Mouse (Mus musculus) kidney, adult 18-20 months (tissue): ENCODE data around the gene Ugt2b38.
"Not testable (repeated sequence)": the region's sequence is repeated elsewhere in the genome, so short reads cannot be mapped to it uniquely, and the experiment has no call there.

Source experiments
- DNase-seq: peaks from one replicate; pipeline ENCODE4 v3.0.0; 2021

Gene Ugt2b38

DNA sequence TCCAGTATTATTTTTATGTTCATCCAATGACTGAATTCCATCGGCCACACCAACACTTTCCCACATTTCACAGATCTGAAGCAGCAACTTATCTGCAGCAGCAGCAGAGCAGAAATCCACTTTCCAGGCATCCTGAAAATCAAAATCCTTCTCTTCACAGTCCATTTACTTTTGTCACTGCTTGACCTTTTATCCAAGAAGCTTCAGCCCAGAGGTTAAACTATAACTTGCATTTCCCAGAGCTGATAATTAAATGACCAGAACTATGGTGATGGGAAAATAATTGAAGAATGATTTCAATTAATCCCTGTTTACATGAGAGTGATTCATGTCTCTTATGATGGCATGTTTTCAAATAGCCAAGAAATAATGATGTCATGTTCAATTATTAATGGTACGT is at the start of gene Ugt2b38:
Ugt2b38 (minus strand) TSS at position 163 of the 400 bp plus-strand sequence.
- not testable (repeated sequence) for DNase-seq

- no peak for DNase-seq
Observed at GRCm38 (mm10) chr5:87458810-87459209, 34.8 kb upstream of the Ugt2b38 start.

DNA sequence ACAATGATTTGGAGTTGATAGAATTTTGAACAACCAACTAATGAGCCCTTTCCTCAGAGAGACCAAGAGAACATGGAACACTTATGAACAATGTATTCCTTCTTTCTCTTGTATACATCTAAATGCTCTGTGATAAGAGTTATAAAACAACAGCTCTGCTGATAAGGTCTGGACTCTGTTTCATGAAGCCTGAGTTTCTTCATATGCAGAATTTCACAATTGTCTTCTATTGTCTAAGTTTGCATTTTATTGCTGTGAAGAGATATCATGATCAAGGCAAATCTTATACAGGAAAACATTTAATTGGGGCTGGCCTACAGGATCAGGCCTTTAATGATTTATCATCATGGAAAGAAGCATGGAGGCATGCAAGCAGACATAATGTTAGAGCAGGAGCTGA is 33.7 kb upstream of the Ugt2b38 start:
- no peak for DNase-seq

DNA sequence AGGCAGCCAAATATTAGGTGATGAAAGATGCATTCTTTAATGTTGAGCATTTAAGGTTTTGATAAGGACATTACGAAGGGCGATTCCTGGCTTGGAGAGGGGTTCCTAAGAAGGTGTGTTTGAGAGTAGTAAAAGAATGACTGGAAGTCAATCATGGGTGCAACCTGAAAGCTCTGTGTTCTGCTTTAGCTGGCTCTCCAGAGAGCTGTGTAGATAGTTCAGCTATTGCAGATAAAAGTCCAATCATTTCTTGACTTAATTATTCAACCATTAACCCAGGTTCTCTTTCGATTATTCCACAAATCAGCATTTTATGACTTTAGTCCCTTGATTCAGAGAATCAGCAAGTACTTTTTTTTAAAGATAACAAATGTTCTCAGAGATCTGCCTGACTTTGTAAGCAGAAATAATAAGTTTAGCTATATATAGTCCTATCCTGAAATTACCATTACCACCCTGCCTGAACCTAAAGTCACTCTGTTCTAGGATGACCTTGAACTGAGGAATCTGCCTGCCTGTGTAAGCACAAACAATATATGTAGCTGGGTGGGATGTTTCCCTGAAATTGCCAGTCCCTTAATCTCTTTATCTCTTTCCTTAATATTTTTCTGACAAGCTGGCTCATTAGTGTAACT is 32.3 kb upstream of the Ugt2b38 start:
- DNase-seq = no peak

DNA sequence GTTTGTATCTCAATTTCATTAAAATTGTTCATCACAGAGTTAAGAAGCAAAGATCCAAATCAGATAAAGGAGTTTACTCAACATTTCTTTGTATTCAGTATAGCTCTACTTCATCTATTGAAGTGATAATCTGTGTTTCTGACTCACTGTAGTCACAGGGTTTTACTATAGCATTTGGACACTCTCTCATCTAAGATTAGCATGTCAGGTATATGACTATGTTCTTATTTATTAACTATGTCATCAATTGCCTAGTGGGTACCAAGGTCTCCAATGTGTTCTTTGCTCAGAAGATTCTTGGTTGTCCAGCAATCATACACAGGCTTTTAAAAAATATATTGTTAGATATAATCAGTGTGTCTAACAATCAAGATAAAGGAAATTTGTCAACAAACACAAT is 31.5 kb upstream of the Ugt2b38 start:
- no peak for DNase-seq

DNA sequence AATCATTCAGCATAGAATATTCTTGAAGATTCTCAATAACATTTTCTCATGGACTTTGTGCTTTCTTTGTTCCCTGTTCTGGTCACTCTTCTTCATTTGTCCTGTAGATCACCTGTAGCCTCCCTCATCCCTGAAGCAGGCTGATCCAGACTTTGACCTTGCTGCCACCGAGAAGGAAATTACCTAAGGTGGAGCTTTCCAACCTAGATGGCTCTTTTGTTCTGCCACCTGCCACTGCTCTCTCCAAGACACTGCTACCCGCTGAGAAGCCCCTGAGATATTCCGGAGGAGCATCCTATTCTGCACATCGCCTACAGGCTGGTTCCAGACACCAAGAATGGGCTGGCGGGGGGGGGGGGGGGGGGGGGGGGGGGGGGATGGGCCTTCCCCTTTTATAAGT is 28.5 kb upstream of the Ugt2b38 start:
- not testable (repeated sequence) for DNase-seq

GRCm38 (mm10) chr5:87436264-87436663 is 12.3 kb upstream of the Ugt2b38 start:
- DNase-seq = peak; percentile 41

DNA sequence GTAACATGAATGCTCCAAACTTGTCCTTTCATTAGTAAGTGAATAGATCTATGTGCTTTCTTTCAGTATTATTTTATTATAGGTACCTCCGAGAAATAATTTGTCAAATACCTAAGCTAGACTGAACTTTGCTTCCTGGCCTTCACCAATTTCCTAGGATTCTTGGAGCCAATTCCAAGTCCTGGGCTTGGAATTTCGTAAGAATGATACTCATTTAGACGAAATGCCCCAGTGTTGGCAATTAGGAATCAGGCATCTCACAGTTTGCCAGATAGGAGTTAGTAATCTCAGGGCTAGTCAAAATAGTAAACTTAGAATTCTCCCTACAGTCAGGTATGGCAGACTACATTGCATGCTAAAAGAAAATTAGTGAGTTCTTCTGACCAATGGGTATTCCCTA is 1.7 kb upstream of the Ugt2b38 start:
- no peak for DNase-seq

DNA sequence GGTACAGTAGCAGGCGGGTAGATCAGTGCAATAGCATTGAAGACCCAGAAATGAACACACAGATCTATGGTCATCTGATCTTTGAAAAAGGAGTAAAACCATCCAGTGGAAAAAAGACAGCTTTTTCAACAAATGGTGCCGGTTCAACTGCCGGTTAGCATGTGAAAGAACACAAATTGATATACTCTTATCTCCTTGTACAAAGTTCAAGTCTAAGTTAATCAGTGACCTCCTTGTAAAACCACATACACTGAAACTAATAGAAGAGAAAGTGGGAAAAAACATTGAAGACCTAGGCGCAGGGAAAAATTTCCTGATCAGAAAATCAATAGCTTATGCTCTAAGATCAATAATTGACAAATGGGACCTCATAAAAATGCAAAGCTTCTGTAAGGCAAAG is 27.0 kb downstream of the Ugt2b38 start:
- no peak for DNase-seq

GRCm38 (mm10) chr5:87390818-87391217 is 33.2 kb downstream of the Ugt2b38 start:
- no peak for DNase-seq

GRCm38 (mm10) chr5:87380234-87380633 is 43.8 kb downstream of the Ugt2b38 start:
- no peak for DNase-seq

- DNase-seq = no peak
Observed at GRCm38 (mm10) chr5:87379825-87380224, 44.2 kb downstream of the Ugt2b38 start.

DNA sequence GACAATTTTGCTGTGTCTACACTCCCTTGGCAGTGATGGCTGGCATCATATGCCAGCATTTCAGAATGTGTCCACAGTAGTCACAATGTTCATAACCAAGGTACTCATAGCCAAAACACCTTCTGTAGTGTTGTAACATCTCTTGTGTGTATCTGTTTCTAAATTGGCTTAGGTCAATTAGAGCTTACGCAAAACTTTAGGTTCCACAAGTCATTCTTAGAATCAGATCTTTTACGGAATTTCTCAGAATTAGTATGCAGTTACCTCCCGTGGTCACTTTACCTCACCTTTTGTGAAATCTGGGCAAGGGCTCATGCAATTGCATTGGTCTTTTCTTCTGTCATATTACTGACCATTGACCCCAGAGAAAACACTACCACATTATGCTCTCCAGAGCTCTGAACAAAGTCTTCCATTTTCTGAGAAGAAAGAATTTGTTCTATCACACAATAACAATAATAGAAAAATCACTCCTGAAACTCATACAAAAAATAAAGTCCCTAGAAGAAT is 48.1 kb downstream of the Ugt2b38 start:
- no peak for DNase-seq

DNA sequence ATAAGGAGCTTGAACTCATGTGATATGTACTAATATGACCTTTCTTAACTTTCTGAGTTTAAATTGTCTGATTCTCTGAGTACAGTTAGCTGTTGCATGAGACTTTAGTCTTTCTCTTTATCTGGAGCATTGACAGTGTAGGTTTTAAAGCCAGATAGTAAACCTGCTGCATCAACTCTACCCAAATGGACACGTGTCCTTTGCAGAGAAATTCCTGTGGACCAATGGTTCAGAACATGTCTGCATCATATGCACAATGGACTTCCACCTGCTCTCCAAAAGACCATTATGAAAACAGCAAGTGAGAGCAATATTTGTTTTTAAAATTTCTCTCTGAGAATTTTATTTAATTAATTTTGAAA is 50.5 kb downstream of the Ugt2b38 start:
- DNase-seq = no peak

DNA sequence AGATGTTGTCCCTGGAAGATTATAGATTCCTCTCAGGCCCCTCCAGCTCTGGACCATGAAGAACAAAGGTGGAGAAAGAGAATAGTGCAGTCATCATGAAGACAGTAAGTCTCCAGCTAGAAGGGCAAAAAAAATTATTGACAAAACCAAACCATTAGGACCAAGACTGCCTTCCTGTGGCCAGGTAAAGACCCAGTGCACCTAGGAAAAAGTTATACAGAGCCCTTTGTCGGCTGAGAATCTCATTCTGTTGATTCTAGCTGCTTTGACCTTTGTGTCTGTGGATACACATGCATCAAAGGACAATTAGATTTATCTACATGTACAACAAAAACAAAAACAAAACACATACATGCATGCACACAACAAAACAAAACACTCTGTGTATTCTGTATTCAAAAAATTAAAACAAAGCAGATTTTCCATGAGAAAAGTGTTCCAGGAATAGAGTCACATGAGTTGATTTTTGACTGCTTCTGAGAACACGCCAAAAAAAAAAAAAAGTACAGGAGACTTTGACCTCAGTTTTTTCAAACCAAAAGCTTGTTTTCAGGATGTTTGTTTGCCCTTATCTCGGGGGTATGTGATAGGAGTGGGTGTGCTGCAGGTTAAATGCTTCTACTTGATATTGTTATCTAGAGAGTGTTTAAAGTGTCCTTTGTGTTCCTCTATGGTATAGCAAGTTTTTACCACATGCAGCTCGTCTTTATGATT is 51.1 kb downstream of the Ugt2b38 start:
- not testable (repeated sequence) for DNase-seq
